Mouse (Mus musculus): Measurements from ENCODE around the gene Cdhr5. TPM values are rescaled to one million over a fixed set of nuclear protein-coding genes. Genes with fewer than 3 reads are reported as not detected.

Cdhr5 gene
- 1 to 10 TPM; 1.0 to 1.1 TPM for total RNA-seq (2021)
- long read RNA-seq, experiment 1 = 0 reads
- long read RNA-seq, experiment 2 = 0 reads

DNA sequence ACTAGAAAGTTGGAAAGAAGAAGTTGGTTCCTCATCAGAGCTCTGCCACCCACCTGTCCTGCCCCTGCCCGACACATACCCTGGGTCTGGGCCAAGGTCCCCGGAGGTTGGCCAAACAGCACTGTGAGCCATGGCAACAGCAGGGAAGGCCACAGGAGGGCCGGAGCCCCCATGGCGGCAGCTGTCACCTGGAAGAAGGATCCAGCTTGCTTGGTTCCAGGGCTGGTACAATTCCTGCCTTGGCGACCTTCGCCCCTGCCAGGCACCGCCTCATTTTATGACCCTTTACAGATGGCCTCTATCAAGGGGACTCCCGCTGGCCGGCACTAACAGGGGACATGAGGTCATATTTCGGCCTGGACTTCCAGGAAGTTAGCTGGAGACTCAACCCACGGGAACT, at the start of gene Cdhr5:
Gene Cdhr5 (minus strand): TSS at position 241 of the 400 bp plus-strand sequence.
- DNase-seq = no peak

DNA sequence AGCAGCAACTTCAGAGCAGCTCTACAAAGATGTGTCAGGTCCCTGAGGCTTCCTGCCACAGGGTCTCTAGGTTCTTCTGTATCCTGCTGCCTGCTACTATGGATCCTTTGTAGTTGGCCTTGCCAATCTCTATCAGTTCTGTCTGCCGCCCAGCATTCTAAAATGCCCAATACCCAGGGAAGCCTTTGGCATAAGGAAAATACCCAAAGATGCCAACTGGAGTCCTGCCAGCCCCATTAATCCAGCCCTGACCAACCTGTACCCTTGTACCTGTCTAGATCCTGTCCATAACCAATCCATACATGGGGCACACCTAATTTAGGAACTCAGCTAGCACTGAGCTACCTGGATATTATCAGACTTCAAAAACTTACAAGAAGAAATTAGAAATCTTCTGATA, 48.1 kb upstream of the Cdhr5 start:
- DNase-seq = no peak

DNA sequence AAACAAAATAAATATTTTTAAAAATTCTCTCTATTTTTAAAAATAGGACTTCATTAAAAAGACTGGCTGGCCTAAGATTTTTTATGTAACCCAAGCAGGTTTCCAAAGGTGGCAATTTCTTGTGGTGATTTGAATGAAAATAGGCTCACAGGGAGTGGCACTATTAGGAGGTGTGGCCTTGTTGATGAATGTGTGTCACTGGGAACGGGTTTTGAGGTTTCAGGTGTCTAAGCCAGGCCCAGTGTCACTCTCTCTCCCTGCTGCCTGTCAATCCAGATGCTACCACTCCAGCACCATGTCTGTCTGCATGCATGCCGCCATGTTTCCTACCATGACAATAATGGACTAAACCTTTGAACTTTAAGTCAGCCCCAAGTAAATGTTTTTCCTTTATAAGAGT, 42.9 kb upstream of the Cdhr5 start:
- DNase-seq = no peak

DNA sequence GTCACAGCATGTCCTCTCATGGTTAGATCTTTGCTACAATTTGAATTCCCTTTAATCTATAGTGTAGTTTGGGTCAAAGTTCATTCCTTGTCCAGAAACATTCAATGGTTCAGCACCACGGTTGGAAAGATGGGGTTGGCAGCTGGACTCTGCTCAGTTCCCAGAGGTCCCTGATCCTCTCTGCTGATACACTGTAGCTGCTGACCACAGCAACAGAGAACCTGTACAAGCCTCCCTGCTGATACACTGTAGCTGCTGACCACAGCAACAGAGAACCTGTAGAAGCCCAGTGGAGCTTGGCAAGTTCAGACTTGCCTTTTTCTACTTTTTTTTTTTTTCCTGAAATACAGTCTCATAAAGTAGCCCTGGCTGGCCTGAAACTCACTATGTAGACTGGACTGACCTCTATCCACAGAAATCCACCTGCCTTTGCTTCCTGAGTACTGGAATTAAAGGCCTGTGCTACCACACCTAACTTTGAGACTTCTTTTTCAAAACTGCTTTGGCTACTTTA, 41.1 kb upstream of the Cdhr5 start:
- DNase-seq = no peak

DNA sequence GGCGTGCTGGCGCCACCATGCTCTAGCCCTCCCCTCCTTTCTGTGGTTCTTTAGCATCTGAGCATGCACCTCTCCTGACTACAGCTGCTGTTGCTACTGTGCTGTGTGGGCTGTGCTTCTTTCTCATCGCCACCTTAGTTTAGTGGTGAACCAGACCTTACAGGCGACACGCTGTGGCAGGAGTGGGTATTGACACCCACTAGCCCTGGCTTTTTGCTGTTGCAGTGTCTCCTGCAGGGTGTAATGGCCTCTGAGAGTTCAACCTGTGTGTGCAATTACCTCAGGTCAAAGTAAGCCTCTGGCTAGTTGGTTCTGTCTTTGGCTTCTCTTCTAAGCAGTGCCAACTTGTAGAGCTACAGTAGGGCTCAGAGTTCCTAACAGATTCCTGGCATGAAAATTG, 39.4 kb upstream of the Cdhr5 start:
- no peak for DNase-seq

DNA sequence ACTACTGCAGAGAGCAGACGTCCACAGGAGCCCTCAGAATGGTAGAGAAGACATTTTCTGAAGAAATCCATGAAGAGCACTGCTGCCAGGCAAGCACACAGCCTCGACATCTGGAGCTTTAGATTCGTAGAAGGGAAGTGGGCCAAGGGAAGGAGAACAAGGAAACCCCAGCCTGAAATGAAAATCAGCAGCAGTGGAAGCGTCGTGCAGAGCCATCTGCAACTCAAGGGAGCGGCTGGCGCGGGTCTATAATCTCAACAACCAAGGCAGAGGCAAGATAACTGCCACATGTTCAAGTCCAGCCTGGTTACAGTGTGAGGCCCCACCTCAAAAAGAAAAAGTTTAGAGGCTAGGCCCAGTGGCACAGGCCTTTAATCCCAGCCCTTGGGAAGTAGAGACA, 38.5 kb upstream of the Cdhr5 start:
- no peak for DNase-seq

DNA sequence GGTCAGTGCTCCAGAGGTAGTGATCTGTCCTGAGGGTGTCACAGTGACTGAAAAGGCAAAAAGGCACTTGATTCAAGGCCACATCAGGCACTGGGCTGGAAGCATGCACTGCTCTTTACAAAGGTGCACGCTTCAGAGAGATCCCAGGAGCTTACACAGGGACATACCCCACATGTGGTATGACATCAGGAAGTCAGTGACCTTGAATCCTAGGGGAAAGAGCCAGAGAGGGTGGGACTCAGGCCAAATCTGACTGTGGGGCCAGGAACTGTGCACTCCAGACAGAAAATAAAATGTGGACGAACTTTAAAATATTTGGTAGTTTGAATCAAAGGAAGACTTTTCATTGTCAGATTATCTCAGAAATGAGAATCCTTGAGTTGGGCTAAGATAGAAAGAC, 37.8 kb upstream of the Cdhr5 start:
- DNase-seq = no peak

DNA sequence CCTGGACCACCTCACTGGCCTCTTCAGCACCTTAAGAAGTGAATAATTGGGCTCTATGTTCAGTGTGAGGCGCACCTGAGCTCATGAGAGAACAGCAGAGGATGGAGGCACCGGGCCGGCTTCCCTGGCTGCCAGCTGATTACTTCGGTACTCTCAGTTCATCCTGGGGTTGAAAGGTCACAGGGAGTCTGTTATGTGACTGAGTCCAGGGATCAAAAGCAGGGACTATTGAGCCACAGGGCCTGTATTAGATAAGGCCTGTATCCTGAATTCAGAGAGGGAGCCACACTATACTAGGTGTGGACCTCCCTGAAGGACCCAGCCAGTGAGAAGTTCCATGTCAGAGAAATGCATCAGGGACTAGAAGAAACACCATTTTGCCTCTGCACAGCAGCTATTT, 28.0 kb upstream of the Cdhr5 start:
- DNase-seq = no peak

DNA sequence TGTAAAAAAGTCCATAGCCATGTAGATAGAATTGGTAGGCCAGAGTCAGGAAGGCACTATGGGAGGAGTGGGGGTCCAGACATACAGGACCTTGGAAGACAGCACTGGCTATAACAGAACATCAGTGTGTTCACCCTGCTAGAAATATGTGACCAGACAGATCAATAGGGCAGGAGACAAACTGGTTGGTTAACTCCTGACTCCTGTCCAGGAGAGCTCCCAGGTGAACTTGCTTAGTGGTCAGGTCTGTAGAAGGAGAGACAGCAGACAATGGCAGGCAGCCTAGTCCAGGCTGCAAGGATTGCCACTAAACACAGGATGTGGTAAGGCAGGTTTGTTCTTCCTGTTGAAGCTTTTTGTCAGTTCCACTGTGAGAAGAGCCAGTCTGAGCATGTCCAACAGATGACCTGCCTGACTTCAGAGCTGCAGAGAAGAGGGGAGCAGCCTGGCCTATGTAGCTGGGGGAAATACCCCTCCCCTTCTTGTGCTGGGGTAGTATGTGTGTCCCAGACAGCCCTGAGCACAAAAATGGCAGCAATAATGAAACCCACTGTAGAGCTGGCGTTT, 26.2 kb upstream of the Cdhr5 start:
- no peak for DNase-seq

DNA sequence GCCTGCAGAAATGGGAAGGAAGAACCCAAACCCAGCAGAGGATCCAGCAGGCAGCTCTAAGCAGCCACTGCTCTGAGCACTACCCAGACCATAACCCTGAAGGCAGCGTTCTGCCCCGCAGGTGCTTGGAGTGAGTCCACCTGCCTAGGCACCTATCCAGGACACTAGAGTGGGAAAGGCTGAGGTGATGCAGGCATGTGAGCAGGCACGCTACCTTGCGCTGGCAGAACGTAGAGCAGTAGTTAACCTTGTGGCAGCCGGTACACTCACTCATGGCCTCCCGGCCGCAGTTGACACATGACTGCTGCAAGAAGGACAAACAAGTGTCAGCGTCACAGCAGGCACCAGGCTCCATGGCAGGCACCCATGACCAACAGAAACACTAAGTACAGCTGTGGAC, 24.8 kb upstream of the Cdhr5 start:
- DNase-seq = no peak

DNA sequence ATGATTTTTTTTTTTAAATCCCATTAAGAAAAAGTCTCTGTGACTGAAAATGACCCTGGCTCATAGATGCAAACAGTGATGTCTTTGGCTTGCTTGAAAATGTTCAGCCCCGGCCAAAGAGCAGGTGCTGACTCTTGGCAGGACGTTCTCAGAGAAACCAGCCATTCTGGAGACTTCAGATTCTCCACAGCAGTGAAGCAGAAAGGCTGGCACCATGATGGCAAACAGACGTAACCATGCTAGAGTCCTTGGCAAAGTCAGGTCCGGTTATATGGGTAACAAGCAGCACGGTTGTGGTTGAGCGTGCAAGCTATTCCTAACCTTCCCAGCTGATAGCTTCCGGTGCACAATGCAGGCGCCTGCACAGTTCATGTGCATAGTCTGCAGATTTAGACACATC, 22.6 kb upstream of the Cdhr5 start:
- no peak for DNase-seq

DNA sequence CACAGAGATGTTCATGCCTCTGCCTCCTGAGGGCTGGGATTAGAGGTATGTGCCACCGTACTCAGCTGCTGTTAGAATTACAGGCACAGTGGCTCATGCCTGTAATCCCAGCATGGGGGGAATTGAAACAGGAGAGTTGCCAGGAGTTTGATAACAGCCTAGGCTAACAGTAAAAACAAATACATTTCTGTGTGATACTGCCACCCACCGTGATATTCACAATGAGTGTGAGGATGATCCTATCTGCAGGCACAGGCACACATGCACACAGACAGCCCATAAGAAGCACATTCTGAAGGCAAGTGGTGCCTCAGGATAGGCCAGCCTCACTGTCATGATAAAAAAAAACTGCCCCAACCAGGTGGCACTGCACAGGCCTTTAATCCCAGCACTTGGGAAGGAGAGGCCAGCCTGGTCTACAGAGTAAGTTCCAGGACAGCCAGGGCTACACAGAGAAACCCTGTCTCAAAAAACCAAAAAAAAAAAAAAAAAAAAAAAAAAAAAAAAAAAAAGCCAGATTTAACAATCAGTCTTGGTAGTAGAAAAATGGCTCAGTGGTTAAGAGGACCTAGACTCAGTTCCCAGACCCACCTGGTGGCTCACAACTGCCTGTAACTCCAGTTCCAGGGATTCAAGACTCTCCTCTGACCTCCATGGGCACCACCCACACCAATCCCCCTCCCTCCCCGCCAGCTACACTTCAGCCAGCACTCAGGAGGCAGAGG, 21.5 kb upstream of the Cdhr5 start:
- DNase-seq = no peak

DNA sequence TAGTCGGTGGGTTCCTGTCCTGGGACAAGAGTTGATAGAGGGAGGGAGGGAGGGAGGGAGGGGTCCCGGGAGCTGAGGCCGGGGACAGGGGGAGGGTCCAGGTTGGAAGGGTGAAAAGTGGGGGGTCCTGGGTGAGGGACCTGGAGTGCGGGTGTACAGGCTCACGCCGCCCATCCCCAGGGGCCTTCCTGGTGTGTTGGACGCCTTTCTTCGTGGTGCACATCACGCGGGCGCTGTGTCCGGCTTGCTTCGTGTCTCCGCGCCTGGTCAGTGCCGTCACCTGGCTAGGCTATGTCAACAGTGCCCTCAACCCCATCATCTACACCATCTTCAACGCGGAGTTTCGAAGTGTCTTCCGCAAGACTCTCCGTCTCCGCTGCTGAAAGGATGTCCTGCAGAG, 17.9 kb upstream of the Cdhr5 start:
- DNase-seq = no peak

DNA sequence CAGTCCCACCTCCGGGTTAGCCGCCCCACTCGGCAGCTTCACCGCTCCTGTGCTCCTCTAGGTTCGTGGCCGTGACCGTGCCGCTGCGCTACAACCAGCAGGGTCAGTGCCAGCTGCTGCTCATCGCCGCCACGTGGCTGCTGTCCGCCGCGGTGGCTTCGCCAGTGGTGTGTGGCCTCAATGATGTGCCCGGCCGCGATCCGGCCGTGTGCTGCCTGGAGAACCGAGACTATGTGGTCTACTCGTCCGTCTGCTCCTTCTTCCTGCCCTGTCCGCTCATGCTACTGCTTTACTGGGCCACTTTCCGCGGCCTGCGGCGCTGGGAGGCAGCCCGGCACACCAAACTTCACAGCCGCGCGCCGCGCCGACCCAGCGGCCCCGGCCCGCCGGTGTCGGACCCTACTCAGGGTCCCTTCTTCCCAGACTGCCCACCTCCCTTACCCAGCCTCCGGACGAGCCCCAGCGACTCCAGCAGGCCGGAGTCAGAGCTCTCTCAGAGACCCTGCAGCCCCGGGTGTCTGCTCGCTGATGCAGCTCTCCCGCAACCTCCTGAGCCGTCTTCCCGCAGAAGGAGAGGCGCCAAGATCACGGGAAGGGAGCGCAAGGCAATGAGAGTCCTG, 17.4 kb upstream of the Cdhr5 start:
- DNase-seq = peak; percentile 52

DNA sequence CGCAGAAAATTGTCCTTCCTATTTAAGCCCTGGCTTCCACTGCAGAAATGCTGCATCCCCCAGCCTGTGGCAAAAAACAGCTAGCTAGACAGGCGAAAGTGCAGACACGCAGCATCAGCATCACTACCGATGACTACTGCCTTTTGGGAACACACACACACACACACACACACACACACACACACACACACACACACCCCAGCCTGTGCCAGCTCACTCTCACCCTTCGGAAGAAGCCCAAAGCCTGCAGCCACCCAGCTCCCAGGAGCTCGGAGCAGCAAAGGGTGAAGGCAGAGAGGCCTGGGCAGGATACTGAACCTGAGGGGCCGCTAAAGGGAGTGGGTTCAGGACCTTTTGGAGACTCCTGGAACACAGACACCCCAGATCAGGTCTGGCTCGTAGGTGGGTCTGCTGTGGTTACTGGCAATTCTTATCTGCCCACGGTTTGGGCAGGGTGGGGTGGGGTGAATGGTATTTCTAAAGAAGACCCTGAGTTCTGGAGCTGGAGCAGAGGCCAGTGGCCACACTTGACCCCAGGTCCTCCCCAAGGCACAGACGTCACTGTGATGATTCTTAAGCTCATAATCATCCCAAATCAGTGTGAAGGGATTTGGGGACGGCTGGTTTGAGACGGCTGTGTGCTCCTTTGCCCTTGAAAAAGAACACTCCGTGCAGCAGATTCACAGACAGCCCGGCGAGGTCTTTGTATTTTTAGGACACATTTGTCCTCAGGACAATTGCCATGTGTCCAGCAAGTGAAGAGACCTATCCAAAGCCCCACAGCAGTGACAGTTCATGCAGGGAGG, 16.2 kb upstream of the Cdhr5 start:
- no peak for DNase-seq

DNA sequence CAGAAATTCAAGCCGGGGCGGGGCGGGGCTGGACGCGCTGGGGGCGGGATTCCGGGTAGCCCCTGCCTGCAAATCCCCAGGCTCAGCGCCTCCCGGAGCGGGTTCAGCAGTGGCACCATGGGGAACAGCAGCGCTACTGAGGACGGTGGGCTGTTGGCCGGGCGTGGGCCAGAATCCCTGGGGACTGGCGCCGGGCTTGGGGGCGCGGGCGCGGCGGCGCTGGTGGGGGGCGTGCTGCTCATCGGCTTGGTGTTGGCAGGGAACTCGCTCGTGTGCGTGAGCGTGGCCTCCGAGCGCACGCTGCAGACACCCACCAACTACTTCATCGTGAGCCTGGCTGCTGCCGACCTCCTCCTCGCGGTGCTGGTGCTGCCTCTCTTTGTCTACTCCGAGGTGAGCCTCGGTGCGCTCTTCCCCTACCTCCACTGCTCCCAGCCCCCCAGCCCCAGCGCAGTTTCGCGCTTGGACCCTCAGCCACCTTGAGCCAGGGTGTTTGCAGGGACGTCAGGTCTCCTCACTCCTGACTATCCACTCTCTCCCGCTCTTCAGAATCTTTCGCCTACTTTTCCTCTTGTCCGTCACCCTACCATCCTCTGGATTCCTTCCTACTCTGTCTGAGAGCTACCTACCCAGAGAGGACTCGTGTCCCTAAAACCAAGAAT, 15.5 kb upstream of the Cdhr5 start, which contains the start of gene Drd4:
Gene Drd4 (plus strand): TSS at position 86 of the 662 bp plus-strand sequence.
- DNase-seq = no peak

DNA sequence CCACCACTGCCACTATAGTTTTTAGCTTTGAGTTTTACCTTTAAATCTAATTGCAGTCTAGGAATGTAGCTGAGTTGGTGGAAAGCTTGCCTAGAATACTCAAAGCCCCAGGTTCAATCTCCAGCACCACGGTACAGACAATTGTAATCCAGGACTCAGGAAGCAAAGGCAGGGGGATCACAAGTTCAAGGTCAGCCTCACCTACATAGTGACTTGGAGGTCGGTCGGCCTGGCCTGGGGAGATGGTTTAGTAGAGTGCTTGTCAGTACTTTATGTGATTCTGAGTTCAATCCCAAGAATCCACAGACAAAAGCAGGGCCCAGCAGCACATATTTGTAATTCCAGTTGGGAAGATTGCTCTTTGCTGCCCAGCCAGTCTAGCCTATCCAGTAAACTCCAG, 11.5 kb upstream of the Cdhr5 start:
- DNase-seq = no peak

DNA sequence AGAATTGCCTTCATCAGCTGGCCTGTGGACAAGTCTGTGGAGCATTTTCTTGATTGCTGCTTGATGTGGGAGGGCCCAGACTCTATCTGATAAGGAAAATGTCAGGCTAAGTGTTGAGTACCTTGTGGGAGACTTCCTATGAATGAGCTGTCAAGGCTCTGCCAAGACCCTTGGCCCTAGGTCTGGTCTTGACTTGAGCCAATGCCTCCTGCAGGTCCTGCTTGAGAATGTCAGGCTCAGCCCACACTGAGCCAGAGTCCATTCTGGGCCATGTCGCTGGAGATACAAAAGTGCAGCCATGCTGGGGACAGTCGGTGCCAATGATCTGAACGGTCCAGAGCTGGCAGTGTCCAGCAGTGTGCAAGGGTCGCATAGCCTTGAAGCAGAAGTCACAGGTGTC, 6.2 kb upstream of the Cdhr5 start:
- no peak for DNase-seq

DNA sequence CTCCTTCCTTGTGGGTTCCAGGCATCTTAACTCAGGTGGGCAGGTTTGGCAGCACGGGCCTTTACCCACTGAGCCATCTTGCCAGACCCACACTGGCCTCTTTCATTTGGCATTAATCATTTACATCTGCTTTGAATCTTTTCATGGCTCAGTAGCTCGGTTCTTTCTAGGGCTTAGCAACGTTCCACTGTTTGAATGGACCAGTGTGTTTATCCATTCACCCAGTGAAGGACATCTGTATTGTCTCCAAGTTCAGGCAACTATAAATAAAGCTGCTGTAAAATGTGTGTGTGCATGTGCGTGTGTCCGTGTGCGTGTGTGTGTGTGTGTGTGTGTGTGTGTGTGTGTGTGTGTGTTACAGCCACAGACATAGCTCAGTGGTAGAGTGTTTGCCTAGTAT, 4.9 kb upstream of the Cdhr5 start:
- no peak for DNase-seq

DNA sequence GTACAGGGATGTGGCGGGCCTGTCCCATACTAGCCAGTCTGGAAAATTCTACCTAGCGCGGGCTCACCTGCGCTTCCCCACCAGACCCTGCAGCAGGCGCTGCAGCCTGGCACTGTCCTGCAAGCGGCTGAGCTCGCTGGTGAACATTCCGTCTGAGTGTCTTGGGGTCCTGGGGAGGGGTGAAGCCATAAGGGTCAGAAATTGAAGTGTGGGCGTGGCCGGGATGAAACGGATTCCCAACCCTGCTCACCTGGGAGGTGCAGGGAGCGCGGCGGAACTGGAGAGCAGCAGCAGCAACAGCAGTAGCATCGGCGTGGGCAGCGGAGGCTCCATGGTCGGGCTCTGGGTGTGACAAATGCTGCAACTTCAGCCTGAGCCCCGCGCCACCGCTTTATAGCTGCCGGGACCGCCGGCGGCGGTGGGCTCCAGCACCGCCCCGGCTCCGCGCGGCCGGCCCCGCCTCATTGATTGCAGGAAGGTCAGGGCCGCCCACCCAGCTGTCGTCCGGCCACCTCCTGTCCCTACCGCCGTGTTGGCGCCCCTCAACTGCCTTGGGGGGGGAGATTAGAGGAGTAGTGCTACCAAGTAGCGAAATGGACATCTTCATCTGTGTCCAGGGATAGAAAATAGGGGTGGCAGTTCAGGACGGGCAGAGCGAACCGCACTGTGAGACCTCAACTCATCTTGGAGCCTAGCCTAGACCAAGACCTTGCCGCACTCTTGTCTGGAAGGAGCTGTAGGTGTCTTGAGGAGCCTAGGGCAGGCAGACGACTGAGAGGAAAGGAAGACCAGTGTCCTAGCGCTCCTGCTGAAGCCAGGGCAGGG, 2.4 kb upstream of the Cdhr5 start, which contains the start of gene Sct:
Gene Sct (minus strand): TSS at position 368 of the 825 bp plus-strand sequence.
- no peak for DNase-seq
